Mouse (Mus musculus): ENCODE results near the gene Mmp17.

DNA sequence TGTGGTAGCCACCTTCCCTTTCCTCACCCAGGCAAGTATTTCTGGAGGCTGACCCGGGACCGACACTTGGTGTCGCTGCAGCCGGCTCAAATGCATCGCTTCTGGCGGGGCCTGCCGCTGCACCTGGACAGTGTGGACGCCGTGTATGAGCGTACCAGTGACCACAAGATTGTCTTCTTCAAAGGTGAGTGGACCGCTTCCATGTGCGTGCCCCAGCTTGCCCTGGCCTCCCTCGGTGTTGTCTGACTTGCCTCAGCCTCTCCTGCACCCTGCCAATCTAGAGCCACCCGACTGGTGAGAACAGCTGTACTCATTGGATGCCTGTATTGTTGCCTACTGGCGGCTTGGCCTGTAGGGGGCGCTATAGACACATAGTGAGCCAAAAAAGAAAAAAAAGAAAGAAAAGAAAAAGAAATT, 18.1 kb downstream of the Mmp17 start:
- TF ChIP-seq CTCF (IDR thresholded peaks at IDR 0.05; ENCODE audit: control insufficient read depth, insufficient read depth, low read length), result 0 out of 2 replicates have a peak, but pooled peaks have one; percentile 5
- no peak for TF ChIP-seq POLR2A (IDR thresholded peaks at IDR 0.05; ENCODE audit: borderline replicate concordance, control insufficient read depth, low read depth, low read length)

Data from bone marrow, adult 2 months (tissue).